ENCODE assay signal across 16 mouse cellular contexts in the genomic region with DNA sequence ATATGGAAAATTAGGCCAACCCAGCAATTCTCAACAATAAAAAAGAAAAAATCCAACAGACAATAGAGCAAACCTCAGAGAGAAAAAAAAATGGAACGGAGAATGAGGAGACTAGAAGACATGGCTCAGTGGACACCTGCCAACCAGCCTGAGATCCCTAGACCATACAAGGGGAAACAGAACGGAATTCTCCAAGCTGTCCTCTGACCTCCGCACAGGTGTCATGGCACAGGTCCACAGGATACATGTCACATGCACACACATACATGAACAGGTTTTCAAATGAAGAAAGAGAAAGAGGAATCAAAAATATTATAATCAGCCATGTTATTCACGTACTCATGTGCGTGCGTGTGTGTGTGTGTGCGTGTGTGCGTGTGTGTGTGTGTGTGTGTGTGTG.
"Had no signal": no experiment of that assay in that cellular context is flagged by ENCODE, and none has a peak within 500 bp of the region (broad histone marks: within the 10 kb centered on the region; RNA-seq: fewer than 3 reads in every experiment).

No protein-coding gene starts in this region.

- H3K9me3 ChIP-seq: neural tube, embryonic 13.5 days; neural tube, embryonic 15.5 days; stomach, embryonic 15.5 days had no signal

- H3K27me3 ChIP-seq: neural tube, embryonic 13.5 days; neural tube, embryonic 15.5 days; stomach, embryonic 15.5 days had no signal

- H3K9ac ChIP-seq: neural tube, embryonic 13.5 days; neural tube, embryonic 15.5 days; stomach, embryonic 15.5 days had no signal

- H3K27ac ChIP-seq: neural tube, embryonic 13.5 days; neural tube, embryonic 15.5 days; stomach, embryonic 15.5 days; stomach, postnatal 0 days had no signal

- H3K36me3 ChIP-seq: neural tube, embryonic 13.5 days; neural tube, embryonic 15.5 days; stomach, embryonic 15.5 days had no signal

- DNase-seq: retina, postnatal 1 day; right cerebral cortex, adult 18-20 months; right cerebral cortex, postnatal 14 days; right cerebral cortex, postnatal 25 days; right cerebral cortex, postnatal 4 days; spleen, adult 18-20 months; thymus, adult 18-20 months; thymus, adult 2 months; thymus, postnatal 14 days; thymus, postnatal 25 days; thymus, postnatal 36 days; thymus, postnatal 4 days had no signal

- H3K4me2 ChIP-seq: neural tube, embryonic 13.5 days; neural tube, embryonic 15.5 days; stomach, embryonic 15.5 days had no signal

- H3K4me1 ChIP-seq: stomach, embryonic 15.5 days had no signal

- H3K4me3 ChIP-seq: neural tube, embryonic 13.5 days; neural tube, embryonic 15.5 days; stomach, embryonic 15.5 days had no signal
